Mouse (Mus musculus) CH12.LX (cell line): ENCODE measurements around the gene Ccdc169. TPM values are rescaled to one million over a fixed set of nuclear protein-coding genes. Genes with fewer than 3 reads are reported as not detected.

Source experiments
- DNase-seq: peaks from one replicate; pipeline ENCODE4 v3.0.0-alpha.2; 2013; ENCODE audit errors: extremely low read depth
- H3K27ac ChIP-seq: 2 replicates; pipeline ENCODE4 v1.5.1; 2012; ENCODE audit warnings: low read depth, mild to moderate bottlenecking, control low read depth, moderate library complexity; ENCODE audit not compliant: insufficient read depth
- H3K27me3 ChIP-seq: replicated peaks from 2 replicates; pipeline ENCODE3; 2012; ENCODE audit warnings: inconsistent platforms
- H3K36me3 ChIP-seq, 2 experiments: replicated peaks in 1 of 2; 2 replicates each; pipeline versions ENCODE3 to v1.6.1; 2012; ENCODE audit warnings: inconsistent platforms in 1 of 2, low read length in 1 of 2, mild to moderate bottlenecking in 1 of 2, mixed read lengths in 1 of 2, moderate library complexity in 1 of 2; ENCODE audit not compliant: control insufficient read depth in 1 of 2, insufficient read depth in 1 of 2
- H3K4me1 ChIP-seq, 2 experiments: 2 replicates each; pipeline ENCODE4 v1.6.1; 2012; ENCODE audit warnings: inconsistent platforms in 1 of 2, moderate library complexity in 1 of 2; ENCODE audit not compliant: insufficient read depth in 2 of 2, control insufficient read depth in 1 of 2
- H3K4me2 ChIP-seq: 2 replicates; pipeline ENCODE4 v1.6.1; 2012; ENCODE audit warnings: low read depth, mild to moderate bottlenecking, control low read depth; ENCODE audit not compliant: poor library complexity, insufficient read depth, severe bottlenecking
- H3K4me3 ChIP-seq, 3 experiments: fragments of 150-350 bp in 1 of 3; sonication (generic) in 1 of 3; replicated peaks in 1 of 3; 2 replicates each; pipeline versions ENCODE3 to v1.5.1; 2011 to 2012; ENCODE audit warnings: low read depth in 2 of 3, low read length in 2 of 3, mild to moderate bottlenecking in 2 of 3, moderate library complexity in 2 of 3, control low read depth in 1 of 3, improper control_type of control experiment in 1 of 3, inconsistent platforms in 1 of 3, mixed read lengths in 1 of 3; ENCODE audit not compliant: poor library complexity in 1 of 3
- H3K79me2 ChIP-seq: replicated peaks from 2 replicates; pipeline ENCODE4 v1.6.1; 2012; ENCODE audit warnings: mild to moderate bottlenecking, moderate library complexity; ENCODE audit not compliant: control insufficient read depth, poor library complexity, insufficient read depth, severe bottlenecking; ENCODE audit errors: extremely low read depth
- H3K9ac ChIP-seq: 2 replicates; pipeline ENCODE4 v1.6.1; 2012; ENCODE audit warnings: low read depth, mild to moderate bottlenecking, control low read depth, moderate library complexity; ENCODE audit not compliant: insufficient read depth
- H3K9me3 ChIP-seq: replicated peaks from 2 replicates; pipeline ENCODE3; 2012; ENCODE audit warnings: low read length, inconsistent platforms, mixed read lengths
- CTCF ChIP-seq, 2 experiments: IDR thresholded peaks in 1 of 2; conservative IDR thresholded peaks in 1 of 2; 2 replicates each; pipeline ENCODE4 v1.5.1; 2011 to 2012; ENCODE audit warnings: low read depth in 2 of 2, low read length in 2 of 2, improper control_type of control experiment in 1 of 2, inconsistent platforms in 1 of 2, mild to moderate bottlenecking in 1 of 2, moderate library complexity in 1 of 2
- ELF1 ChIP-seq: IDR thresholded peaks from 2 replicates; pipeline ENCODE4 v1.6.1; 2014; ENCODE audit warnings: low read depth, mild to moderate bottlenecking, inconsistent platforms, low read length, improper control_type of control experiment
- EP300 ChIP-seq: IDR thresholded peaks from 2 replicates; pipeline ENCODE4 v1.6.1; 2011; ENCODE audit warnings: low read length, improper control_type of control experiment
- GABPA ChIP-seq: IDR thresholded peaks from 2 replicates; pipeline ENCODE4 v1.6.1; 2012; ENCODE audit warnings: low read depth, low read length, improper control_type of control experiment, inconsistent platforms; ENCODE audit not compliant: insufficient replicate concordance
- JUN ChIP-seq: IDR thresholded peaks from 2 replicates; pipeline ENCODE4 v1.6.1; 2011; ENCODE audit warnings: low read depth, mild to moderate bottlenecking, low read length, improper control_type of control experiment, moderate library complexity; ENCODE audit not compliant: insufficient read depth
- KAT2A ChIP-seq: IDR thresholded peaks from 2 replicates; pipeline ENCODE4 v1.6.1; 2012; ENCODE audit warnings: low read length, improper control_type of control experiment, inconsistent platforms; ENCODE audit not compliant: insufficient replicate concordance
- MAFK ChIP-seq: IDR thresholded peaks from 2 replicates; pipeline ENCODE4 v1.6.1; 2011; ENCODE audit warnings: low read length, improper control_type of control experiment; ENCODE audit not compliant: insufficient replicate concordance
- MAX ChIP-seq: IDR thresholded peaks from 2 replicates; pipeline ENCODE4 v1.6.1; 2011; ENCODE audit warnings: low read length, improper control_type of control experiment
- NELFE ChIP-seq: IDR thresholded peaks from 2 replicates; pipeline ENCODE4 v1.6.1; 2011; ENCODE audit warnings: low read depth, low read length, improper control_type of control experiment
- NRF1 ChIP-seq: IDR thresholded peaks from 2 replicates; pipeline ENCODE4 v1.6.1; 2014; ENCODE audit warnings: low read depth, mild to moderate bottlenecking, inconsistent platforms, low read length, improper control_type of control experiment, moderate library complexity
- POLR2A ChIP-seq: IDR thresholded peaks from 2 replicates; pipeline ENCODE4 v1.6.1; 2011; ENCODE audit warnings: low read depth, mild to moderate bottlenecking, improper control_type of control experiment, low read length
- RAD21 ChIP-seq: IDR thresholded peaks from 2 replicates; pipeline ENCODE4 v1.6.1; 2011; ENCODE audit warnings: low read depth, mild to moderate bottlenecking, low read length, improper control_type of control experiment, moderate library complexity
- SMC3 ChIP-seq: IDR thresholded peaks from 2 replicates; pipeline ENCODE4 v1.6.1; 2011; ENCODE audit warnings: low read depth, low read length, improper control_type of control experiment
- TCF12 ChIP-seq: IDR thresholded peaks from 2 replicates; pipeline ENCODE4 v1.6.1; 2014; ENCODE audit warnings: low read depth, mild to moderate bottlenecking, inconsistent platforms, low read length, improper control_type of control experiment
- USF1 ChIP-seq: IDR thresholded peaks from 2 replicates; pipeline ENCODE4 v1.6.1; 2014; ENCODE audit warnings: low read depth, mild to moderate bottlenecking, inconsistent platforms, low read length, improper control_type of control experiment
- ZKSCAN1 ChIP-seq: IDR thresholded peaks from 2 replicates; pipeline ENCODE4 v1.6.1; 2012; ENCODE audit warnings: low read depth, inconsistent platforms, low read length, improper control_type of control experiment, borderline replicate concordance
- dilution Hi-C: fragments of 300-500 bp; cut with MboI; formaldehyde crosslinking; loops from 2 replicates; pipeline ENCODE4 v1.14.3; 2020; ENCODE audit warnings: low sequenced_read_pairs; ENCODE audit not compliant: extremely low pct_unique_long_range_greater_than_20kb, extremely low pct_ligation_motif_present
- in situ Hi-C: fragments of 300-500 bp; cut with MboI; formaldehyde crosslinking; loops from 3 replicates; pipeline ENCODE4 v1.14.3; 2019; ENCODE audit warnings: low sequenced_read_pairs, low pct_ligation_motif_present, low pct_unique_long_range_greater_than_20kb, mixed read lengths
- polyA plus RNA-seq: library from polyadenylated mRNA; unstranded; fragments of >175 nt; gene quantifications from 2 replicates; pipeline ENCODE4 v1.2.1, GENCODE M21; 2012; ENCODE audit warnings: low read depth; ENCODE audit not compliant: insufficient read length
- total RNA-seq, 2 experiments: library from RNA; depleted of rRNA; stranded (reverse); fragments of 300-350 nt in 1 of 2; fragments of >200 nt in 1 of 2; gene quantifications; 2 replicates each; pipeline ENCODE4 v1.2.3; 2012 to 2014

The Ccdc169 gene
- total and polyA plus RNA-seq, 3 experiments: 0.08 to 0.10 TPM; not detected in 1

DNA sequence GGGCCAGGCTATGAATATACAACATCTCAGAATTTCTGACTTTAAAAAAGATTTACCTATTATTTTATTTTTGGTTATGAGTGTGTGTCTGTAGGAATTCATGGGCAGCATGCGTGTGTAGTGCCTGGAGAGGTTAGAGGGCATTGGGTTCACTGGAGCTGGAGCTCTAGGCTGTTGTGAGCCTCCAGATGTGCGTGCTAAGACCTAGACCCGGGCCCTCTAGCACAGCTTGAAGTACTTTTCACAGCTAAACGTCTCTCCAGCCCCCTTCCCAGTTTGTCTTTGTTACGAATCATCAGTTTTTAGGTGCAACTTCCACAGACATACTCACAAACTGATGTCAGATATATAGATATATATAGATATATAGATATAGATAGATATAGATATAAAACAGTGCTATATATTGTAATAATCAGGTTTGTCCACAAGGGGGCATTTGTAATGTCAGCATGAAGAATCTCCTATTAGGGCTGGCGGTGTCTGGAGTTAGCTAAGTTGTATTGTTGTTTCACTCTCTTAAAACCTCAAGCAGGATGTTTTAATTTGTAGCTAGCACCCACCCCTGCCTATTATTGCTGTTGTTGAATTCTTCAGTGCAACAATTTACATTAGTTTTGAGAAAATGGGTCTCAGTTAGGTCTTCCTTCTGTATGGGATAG lies 15.7 kb downstream of the Ccdc169 start:
- Histone ChIP-seq H3K27me3 (no peaks in the 10 kb centered on the region), H3K4me1 (peaks cover 3 to 6% of the 10 kb centered on the region in 2 experiments; a peak in 3 of 4 replicates), H3K4me3 (no peak overlapping the region), H3K9me3 (no peaks in the 10 kb centered on the region), H3K4me2 (peak overlapping the region; percentile 32; the same call in 1 of the 2 replicates), H3K79me2 (no peaks in the 10 kb centered on the region), H3K9ac (no peak overlapping the region), H3K36me3 (no peaks in the 10 kb centered on the region), H3K27ac (no peak overlapping the region)
- dilution Hi-C loops (no loop called here), in situ Hi-C loops (loop anchor here (25.0 kb wide), 1 partner anchor 184 kb away; no protein-coding TSS in a partner anchor)
- DNase-seq: peak; percentile 45
- peak; percentile 42 for TF ChIP-seq SMC3
- no peak for TF ChIP-seq MAX
- peak; percentile 10 for TF ChIP-seq RAD21
- no peak for TF ChIP-seq KAT2A
- peak; percentile 13 to 59; a peak in 2 of 4 replicates for TF ChIP-seq CTCF (conservative IDR thresholded peaks at IDR 0.05 in 1 of 2, IDR thresholded peaks at IDR 0.05 in 1 of 2; ENCODE audit: low read depth in 2 of 2, low read length in 2 of 2)
- no peak for TF ChIP-seq JUN

DNA sequence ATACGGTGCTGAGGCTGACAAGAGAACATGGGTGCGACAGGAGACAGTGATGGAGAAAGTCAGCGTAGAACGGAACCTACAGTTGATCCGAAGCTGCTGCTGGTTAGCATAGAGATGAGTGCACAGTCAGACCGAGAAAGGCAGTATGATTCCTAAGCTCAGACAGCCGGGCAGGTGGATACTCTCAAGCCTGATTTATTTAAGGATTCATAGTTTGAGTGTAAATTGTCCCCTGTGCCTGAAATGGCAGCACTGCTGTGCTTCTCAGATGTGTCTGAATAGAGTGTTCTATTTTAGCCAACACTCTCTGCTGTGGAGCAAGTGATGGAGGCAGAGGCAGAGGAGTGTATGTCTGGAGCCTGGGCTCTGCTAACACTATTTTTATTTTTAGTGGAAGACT lies 17.0 kb downstream of the Ccdc169 start:
- Histone ChIP-seq H3K4me3 (peak overlapping the region in 1 of 3 experiments; percentile 18), H3K4me2 (peak overlapping the region; percentile 29; the same call in 1 of the 2 replicates), H3K4me1 (peaks cover 3 to 4% of the 10 kb centered on the region in 2 experiments; a peak in 3 of 4 replicates), H3K36me3 (no peaks in the 10 kb centered on the region), H3K9me3 (no peaks in the 10 kb centered on the region), H3K79me2 (no peaks in the 10 kb centered on the region), H3K9ac (no peak overlapping the region), H3K27ac (no peak overlapping the region), H3K27me3 (no peaks in the 10 kb centered on the region)
- DNase-seq: no peak
- in situ Hi-C loops (loop anchor here (25.0 kb wide), 1 partner anchor 183 kb away; no protein-coding TSS in a partner anchor), dilution Hi-C loops (no loop called here)
- TF ChIP-seq ELF1: no peak
- 0 out of 2 replicates have a peak, but pooled peaks have one; percentile 14 for TF ChIP-seq EP300

DNA sequence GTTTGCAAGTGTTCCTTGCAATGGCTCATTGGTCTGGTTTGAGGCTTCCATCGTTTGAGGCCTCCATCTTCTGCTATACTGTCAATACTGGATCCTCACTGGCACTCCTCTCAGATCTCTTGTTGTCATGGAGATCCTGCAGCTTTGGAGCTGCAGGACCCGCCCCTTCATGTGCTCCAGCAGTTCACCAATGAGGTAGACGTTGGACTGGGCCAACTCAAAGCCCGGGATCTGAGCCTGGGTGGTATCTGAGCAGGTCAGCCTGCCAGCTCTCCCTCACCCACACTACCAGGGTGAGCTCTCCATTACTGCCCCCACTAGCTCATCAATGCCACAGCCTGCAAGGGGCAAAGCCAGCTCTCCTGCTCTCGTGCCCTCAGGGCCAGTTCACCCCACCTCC lies 20.3 kb downstream of the Ccdc169 start:
- no peaks in the 10 kb centered on the region for H3K36me3 ChIP-seq
- no peaks in the 10 kb centered on the region for H3K79me2 ChIP-seq
- peaks cover 0 to 4% of the 10 kb centered on the region in 2 experiments; a peak in 2 of 4 replicates for H3K4me1 ChIP-seq
- H3K9me3 ChIP-seq: no peaks in the 10 kb centered on the region
- DNase-seq: no peak
- TF ChIP-seq RAD21 (no peak), ZKSCAN1 (no peak), POLR2A (no peak), TCF12 (no peak), NRF1 (no peak), GABPA (no peak), NELFE (no peak), USF1 (no peak), MAFK (no peak)
- in situ Hi-C loops: loop anchor here (25.0 kb wide), 1 partner anchor 180 kb away; no protein-coding TSS in a partner anchor
- H3K4me3 ChIP-seq: no peak overlapping the region
- H3K27ac ChIP-seq: no peak overlapping the region
- H3K27me3 ChIP-seq: no peaks in the 10 kb centered on the region
- dilution Hi-C loops: no loop called here
- no peak overlapping the region for H3K9ac ChIP-seq
- H3K4me2 ChIP-seq: no peak overlapping the region
